23 mouse cellular contexts compared by ENCODE assay signal in genomic region chr13:29786984-29787383, GRCm38 (mm10).
"Had no signal": no experiment of that assay in that cellular context is flagged by ENCODE, and none has a peak within 500 bp of the region (broad histone marks: within the 10 kb centered on the region; RNA-seq: fewer than 3 reads in every experiment).

No protein-coding gene starts in this region.

- H3K36me3 ChIP-seq: heart, embryonic 13.5 days; heart, embryonic 15.5 days; hindbrain, embryonic 13.5 days; hindbrain, embryonic 15.5 days; limb, embryonic 13.5 days; limb, embryonic 15.5 days; liver, embryonic 12.5 days had no signal

- H3K27me3 ChIP-seq: heart, embryonic 13.5 days; heart, embryonic 15.5 days; hindbrain, embryonic 13.5 days; hindbrain, embryonic 15.5 days; limb, embryonic 13.5 days; limb, embryonic 15.5 days; liver, embryonic 12.5 days had no signal

- H3K4me2 ChIP-seq: heart, embryonic 13.5 days; heart, embryonic 15.5 days; hindbrain, embryonic 13.5 days; hindbrain, embryonic 15.5 days; limb, embryonic 13.5 days; limb, embryonic 15.5 days; liver, embryonic 12.5 days had no signal

- H3K27ac ChIP-seq: heart, embryonic 10.5 days; heart, embryonic 13.5 days; heart, embryonic 15.5 days; hindbrain, embryonic 13.5 days; hindbrain, embryonic 15.5 days; hindbrain, postnatal 0 days; layer of hippocampus, adult 2 months; left cerebral cortex, adult 2 months; limb, embryonic 13.5 days; limb, embryonic 15.5 days; liver, embryonic 12.5 days; liver, embryonic 14.5 days had no signal

- H3K9ac ChIP-seq: heart, embryonic 13.5 days; heart, embryonic 15.5 days; hindbrain, embryonic 13.5 days; hindbrain, embryonic 15.5 days; limb, embryonic 13.5 days; limb, embryonic 15.5 days; liver, embryonic 12.5 days; liver, embryonic 14.5 days had no signal

- H3K4me3 ChIP-seq: heart, embryonic 10.5 days; heart, embryonic 13.5 days; heart, embryonic 15.5 days; hindbrain, embryonic 13.5 days; hindbrain, embryonic 15.5 days; layer of hippocampus, adult 2 months; left cerebral cortex, adult 2 months; limb, embryonic 13.5 days; limb, embryonic 15.5 days; liver, embryonic 12.5 days had no signal

- DNase-seq: gastrocnemius, postnatal 14 days; gastrocnemius, postnatal 36 days; heart, adult 18-20 months; heart, postnatal 14 days; heart, postnatal 36 days; kidney, adult 11 months; kidney, adult 8-10 months; kidney, postnatal 10 days; kidney, postnatal 25 days; kidney, postnatal 4 days; left cerebral cortex, postnatal 4 days had no signal

- H3K4me1 ChIP-seq: heart, embryonic 10.5 days; heart, embryonic 15.5 days; hindbrain, embryonic 13.5 days; hindbrain, embryonic 15.5 days; limb, embryonic 15.5 days had no signal

- H3K9me3 ChIP-seq: heart, embryonic 10.5 days; heart, embryonic 13.5 days; heart, embryonic 15.5 days; hindbrain, embryonic 13.5 days; hindbrain, embryonic 15.5 days; limb, embryonic 15.5 days; liver, embryonic 12.5 days had no signal

- ATAC-seq: hindbrain, postnatal 0 days; liver, embryonic 12.5 days had no signal
